25 mouse cellular contexts compared by ENCODE assay signal in the genomic region with DNA sequence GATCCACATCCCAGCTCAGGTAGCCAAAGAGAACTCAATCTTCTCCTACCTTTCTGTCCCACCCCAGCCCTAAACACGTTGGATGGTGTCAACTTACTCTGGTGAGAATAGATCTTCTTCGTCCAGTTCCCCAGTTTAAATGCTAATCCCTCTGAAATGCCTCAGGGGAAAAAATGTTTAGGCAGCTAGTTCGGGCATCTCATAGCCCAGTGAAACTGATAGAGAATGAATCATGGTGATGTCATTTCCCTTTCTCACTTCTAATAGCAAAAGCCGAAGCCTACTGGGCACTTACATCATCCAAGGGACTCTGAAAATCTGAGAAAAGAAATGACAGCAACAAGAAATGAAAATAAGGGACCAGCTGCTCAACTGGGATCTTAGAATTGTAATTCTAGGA.
A peak's percentile ranks its signal among the peaks of the same experiment; 100 is the strongest.
DNase-seq lines count a peak whose midpoint lies in the region; ATAC-seq and TF ChIP-seq lines count a peak whose summit lies in the region.
"Had no signal": no experiment of that assay in that cellular context is flagged by ENCODE, and none has a peak within 500 bp of the region (broad histone marks: within the 10 kb centered on the region; RNA-seq: fewer than 3 reads in every experiment).

No protein-coding gene starts in this region.

- no peaks in the 10 kb centered on the region for H3K4me1 ChIP-seq in kidney, adult 2 months (ENCODE audit: control insufficient read depth, insufficient read depth, low read length)
- 0 out of 2 replicates have a peak, but pooled peaks cover 10% of the 10 kb centered on the region for H3K4me1 ChIP-seq in liver, embryonic 12.5 days
- H3K4me1 ChIP-seq: hindbrain, embryonic 12.5 days; kidney, embryonic 15.5 days; midbrain, embryonic 15.5 days had no signal

- H3K4me2 ChIP-seq in liver, embryonic 12.5 days = no peak overlapping the region
- H3K4me2 ChIP-seq: heart, embryonic 11.5 days; hindbrain, embryonic 12.5 days; kidney, embryonic 15.5 days; lung, embryonic 14.5 days; midbrain, embryonic 15.5 days had no signal

- H3K9me3 ChIP-seq in liver, embryonic 12.5 days (replicated peaks) = no peaks in the 10 kb centered on the region
- H3K9me3 ChIP-seq: hindbrain, embryonic 12.5 days; kidney, embryonic 15.5 days; midbrain, embryonic 15.5 days had no signal

- WGBS in kidney, adult 2 months = 43% methylated on average over 4 of the region's 4 CpGs
- WGBS in liver, embryonic 12.5 days (ENCODE audit: insufficient replicate concordance) = 39% methylated on average over 4 of the region's 4 CpGs

- no peaks in the 10 kb centered on the region for H3K36me3 ChIP-seq in kidney, adult 2 months (ENCODE audit: control insufficient read depth, insufficient read depth, low read length)
- H3K36me3 ChIP-seq in liver, embryonic 12.5 days = no peaks in the 10 kb centered on the region
- H3K36me3 ChIP-seq: hindbrain, embryonic 12.5 days; kidney, embryonic 15.5 days; midbrain, embryonic 15.5 days had no signal

- peak; percentile 34; the same call in 1 of the 2 replicates for ATAC-seq in megakaryocyte, adult 5-6 weeks (ENCODE audit: poor library complexity, severe bottlenecking)
- no peak for ATAC-seq in liver, embryonic 12.5 days
- ATAC-seq: intestine, postnatal 0 days; midbrain, embryonic 15.5 days had no signal

- no peaks in the 10 kb centered on the region for H3K27me3 ChIP-seq in kidney, adult 2 months (replicated peaks; ENCODE audit: control insufficient read depth, insufficient read depth, low read length)
- H3K27me3 ChIP-seq in liver, embryonic 12.5 days (replicated peaks) = no peaks in the 10 kb centered on the region
- H3K27me3 ChIP-seq: hindbrain, embryonic 12.5 days; kidney, embryonic 15.5 days; midbrain, embryonic 15.5 days had no signal

- TF ChIP-seq POLR2A in kidney, adult 2 months (IDR thresholded peaks at IDR 0.05; ENCODE audit: low read depth, low read length) = no peak

- no peak overlapping the region for H3K4me3 ChIP-seq in kidney, adult 2 months (ENCODE audit: insufficient read depth, low read depth, low read length)
- H3K4me3 ChIP-seq in liver, embryonic 12.5 days = no peak overlapping the region
- H3K4me3 ChIP-seq: hindbrain, embryonic 12.5 days; kidney, embryonic 15.5 days; left cerebral cortex, adult 2 months; midbrain, embryonic 15.5 days had no signal

- TF ChIP-seq CTCF in kidney, adult 2 months (conservative IDR thresholded peaks at IDR 0.05; ENCODE audit: insufficient read depth, insufficient read length, low read depth, low read length) = no peak

- peak overlapping the region; percentile 41; the same call in 1 of the 2 replicates for H3K27ac ChIP-seq in kidney, adult 2 months (ENCODE audit: insufficient read depth, low read depth, low read length)
- no peak overlapping the region for H3K27ac ChIP-seq in liver, embryonic 12.5 days
- H3K27ac ChIP-seq: hindbrain, embryonic 12.5 days; kidney, embryonic 15.5 days; left cerebral cortex, adult 2 months; liver, embryonic 14.5 days; midbrain, embryonic 15.5 days had no signal

- H3K9ac ChIP-seq in liver, embryonic 12.5 days = no peak overlapping the region
- H3K9ac ChIP-seq: hindbrain, embryonic 12.5 days; kidney, embryonic 15.5 days; liver, embryonic 14.5 days; lung, embryonic 14.5 days; midbrain, embryonic 15.5 days had no signal

- peak; percentile 11 for DNase-seq in kidney, adult 2 months
- DNase-seq in kidney, postnatal 10 days = no peak
- DNase-seq in NIH3T3 (ENCODE audit: low read depth) = peak; percentile 2
- no peak for DNase-seq in thymus, adult 18-20 months
- no peak for DNase-seq in right cerebral cortex, postnatal 25 days
- DNase-seq: adrenal gland, adult 8-10 months; cerebellum, adult 8-10 months; cerebellum, postnatal 36 days; embryo, embryonic 11 days; heart, postnatal 10 days; kidney, postnatal 4 days; lung, embryonic 14.5 days; lung, postnatal 36 days; right cerebral cortex, adult 18-20 months; thymus, adult 2 months; thymus, postnatal 4 days had no signal

Comparison
In these comparisons a context has a peak if more than half of its experiments do, and no peak if none do; other contexts are left out.
1. DNase-seq: peak in kidney, adult 2 months (single experiment) and NIH3T3 (single experiment); none in kidney, postnatal 10 days (single experiment), thymus, adult 18-20 months (0 of 2) and right cerebral cortex, postnatal 25 days (single experiment).